Mouse (Mus musculus) heart, embryonic 11.5 days (tissue): ENCODE results near the gene Asgr2. TPM values are rescaled to one million over a fixed set of nuclear protein-coding genes. Genes with fewer than 3 reads are reported as not detected.

Experiments
- ATAC-seq: fragments of 200-750 bp; cut with Nextera tagmentation; replicated peaks from 2 replicates; pipeline ENCODE4 v1.8.0; 2017; ENCODE audit warnings: moderate library complexity; ENCODE audit not compliant: insufficient number of reproducible peaks, low FRiP score, low TSS enrichment
- H3K27ac ChIP-seq: fragments of 300-500 bp; sonication (generic); 2 replicates; pipeline ENCODE4 v1.5.1; 2014; ENCODE audit warnings: mild to moderate bottlenecking, low read depth, low read length
- H3K27me3 ChIP-seq: fragments of 300-500 bp; sonication (generic); 2 replicates; pipeline ENCODE4 v1.6.1; 2014; ENCODE audit warnings: mild to moderate bottlenecking, low read length, mixed read lengths; ENCODE audit not compliant: control insufficient read depth, insufficient read depth
- H3K36me3 ChIP-seq: fragments of 300-500 bp; sonication (generic); 2 replicates; pipeline ENCODE4 v1.6.1; 2014; ENCODE audit warnings: mild to moderate bottlenecking, low read length, moderate library complexity, mixed read lengths; ENCODE audit not compliant: control insufficient read depth, insufficient read depth
- H3K4me1 ChIP-seq: fragments of 300-500 bp; sonication (generic); 2 replicates; pipeline ENCODE4 v1.6.1; 2014; ENCODE audit warnings: low read length; ENCODE audit not compliant: control insufficient read depth, insufficient read depth
- H3K4me2 ChIP-seq: fragments of 300-500 bp; sonication (generic); 2 replicates; pipeline ENCODE4 v1.6.1; 2014; ENCODE audit warnings: mild to moderate bottlenecking, moderate library complexity
- H3K4me3 ChIP-seq: fragments of 300-500 bp; sonication (generic); 2 replicates; pipeline ENCODE4 v1.5.1; 2014; ENCODE audit warnings: low read depth, low read length
- H3K9ac ChIP-seq: fragments of 300-500 bp; sonication (generic); 2 replicates; pipeline ENCODE4 v1.6.1; 2014; ENCODE audit warnings: mild to moderate bottlenecking, low read depth, low read length, moderate library complexity
- H3K9me3 ChIP-seq: fragments of 300-500 bp; sonication (generic); replicated peaks from 2 replicates; pipeline ENCODE4 v1.6.1; 2016; ENCODE audit warnings: low read length; ENCODE audit not compliant: control insufficient read depth
- WGBS: fragments of 180-500 bp; shearing (Covaris S2); extraction: QIAGEN DNeasy Blood & Tissue Kit; methylation state at CpG from one replicate; pipeline ENCODE4 v1.1.7; 2014; ENCODE audit not compliant: insufficient replicate concordance; 5-methylcytosine and 5-hydroxymethylcytosine counted together
- polyA plus RNA-seq: library from polyadenylated mRNA; unstranded; fragments of >200 nt; fragmentation: Nextera tagmentation; extraction: Ambion mirVana; gene quantifications from 2 replicates; pipeline ENCODE4 v1.2.1, GENCODE M21; 2014

The Asgr2 gene
- polyA plus RNA-seq, 1 experiment from 2014 or later = 0.57 TPM

GRCm38 (mm10) chr11:70151072-70151471 is 58.6 kb downstream of the Asgr2 start:
- Histone ChIP-seq H3K9me3 (no peaks in the 10 kb centered on the region), H3K27ac (no peak overlapping the region), H3K4me2 (no peak overlapping the region), H3K36me3 (no peaks in the 10 kb centered on the region), H3K9ac (no peak overlapping the region), H3K4me1 (no peaks in the 10 kb centered on the region), H3K27me3 (no peaks in the 10 kb centered on the region), H3K4me3 (no peak overlapping the region)
- WGBS = 65% methylated on average over 3 of the region's 3 CpGs
- no peak for ATAC-seq

Other genes starting within 250 kb of the Asgr2 start
- 65.9 and 75.2 TPM in 2 replicates for gene Plscr3, start 246.3 kb upstream of the Asgr2 start, polyA plus RNA-seq
- gene Tnk1, start 233.9 kb upstream of the Asgr2 start, polyA plus RNA-seq = 0.23 and 0.39 TPM in 2 replicates
- gene Tmem95, start 214.6 kb upstream of the Asgr2 start, polyA plus RNA-seq = not detected in 2 replicates
- gene Kctd11, start 211.2 kb upstream of the Asgr2 start, polyA plus RNA-seq = 3.3 and 3.8 TPM in 2 replicates
- 7.2 and 8.1 TPM in 2 replicates for gene Acap1, start 197.1 kb upstream of the Asgr2 start, polyA plus RNA-seq
- 5.3 and 5.8 TPM in 2 replicates for gene 2810408A11Rik, start 191.7 kb upstream of the Asgr2 start, polyA plus RNA-seq
- gene Neurl4, start 191.6 kb upstream of the Asgr2 start, polyA plus RNA-seq = 9.3 and 10.8 TPM in 2 replicates
- gene Gps2, start 178.8 kb upstream of the Asgr2 start, polyA plus RNA-seq = 53.2 and 62.2 TPM in 2 replicates
- 1,428 and 1,516 TPM in 2 replicates for gene Eif5a, start 170.7 kb upstream of the Asgr2 start, polyA plus RNA-seq
- gene Ybx2, start 156.8 kb upstream of the Asgr2 start, polyA plus RNA-seq = 1.5 and 4.3 TPM in 2 replicates
- 22.0 and 22.8 TPM in 2 replicates for gene Slc2a4, start 144.5 kb upstream of the Asgr2 start, polyA plus RNA-seq
- 2.4 and 3.0 TPM in 2 replicates for gene Cldn7, start 127.9 kb upstream of the Asgr2 start, polyA plus RNA-seq
- gene Ctdnep1, start 111.5 kb upstream of the Asgr2 start, polyA plus RNA-seq = 20.3 and 22.2 TPM in 2 replicates
- gene Elp5, start 110.1 kb upstream of the Asgr2 start, polyA plus RNA-seq = 120 and 130 TPM in 2 replicates
- gene Gabarap, start 101.5 kb upstream of the Asgr2 start, polyA plus RNA-seq = 481 and 489 TPM in 2 replicates
- 27.3 and 29.9 TPM in 2 replicates for gene Phf23, start 96.9 kb upstream of the Asgr2 start, polyA plus RNA-seq
- 18.6 and 18.9 TPM in 2 replicates for gene Dvl2, start 92.0 kb upstream of the Asgr2 start, polyA plus RNA-seq
- gene Acadvl, start 77.2 kb upstream of the Asgr2 start, polyA plus RNA-seq = 94.1 and 111 TPM in 2 replicates
- 10.2 and 10.4 TPM in 2 replicates for gene Dlg4, start 75.7 kb upstream of the Asgr2 start, polyA plus RNA-seq
- gene Asgr1, start 38.6 kb upstream of the Asgr2 start, polyA plus RNA-seq = 0.13 TPM in 1 of 2 replicates, not detected in the other
- 0.17 and 0.29 TPM in 2 replicates for gene Mgl2, start 37.7 kb downstream of the Asgr2 start, polyA plus RNA-seq
- not detected in 2 replicates for gene Clec10a, start 63.6 kb downstream of the Asgr2 start, polyA plus RNA-seq
- gene Slc16a11, start 120.1 kb downstream of the Asgr2 start, polyA plus RNA-seq = 0.36 and 0.39 TPM in 2 replicates
- 7.6 and 7.8 TPM in 2 replicates for gene Slc16a13, start 128.4 kb downstream of the Asgr2 start, polyA plus RNA-seq
- gene Bcl6b, start 137.2 kb downstream of the Asgr2 start, polyA plus RNA-seq = 11.9 and 13.0 TPM in 2 replicates
- 129 and 132 TPM in 2 replicates for gene 0610010K14Rik, start 145.3 kb downstream of the Asgr2 start, polyA plus RNA-seq
- gene Gm21988, start 147.2 kb downstream of the Asgr2 start, polyA plus RNA-seq = 7.7 and 9.3 TPM in 2 replicates
- 170 and 183 TPM in 2 replicates for gene Rnasek, start 147.2 kb downstream of the Asgr2 start, polyA plus RNA-seq
- 5.8 and 6.1 TPM in 2 replicates for gene Alox12, start 162.7 kb downstream of the Asgr2 start, polyA plus RNA-seq
- 0.11 TPM in 1 of 2 replicates, not detected in the other for gene Alox12e, start 230.0 kb downstream of the Asgr2 start, polyA plus RNA-seq